Mouse (Mus musculus) gastrocnemius, postnatal 36 days (tissue): ENCODE data around the gene Hpse2. TPM values are rescaled to one million over a fixed set of nuclear protein-coding genes. Genes with fewer than 3 reads are reported as not detected.

Experiments
- DNase-seq, 2 experiments: peaks; one replicate each; pipeline ENCODE4 v3.0.0; 2022
- intact Hi-C: fragments of 180-260 bp; cut with DNase I; formaldehyde crosslinking; loops from one replicate; pipeline ENCODE4 v1.15.1; 2025
- total RNA-seq, 2 experiments: library from RNA; stranded (reverse); gene quantifications; 2 replicates each; pipeline ENCODE4 v1.2.3; 2021

The Hpse2 gene
- total RNA-seq, 2 experiments from 2014 or later: not detected

DNA sequence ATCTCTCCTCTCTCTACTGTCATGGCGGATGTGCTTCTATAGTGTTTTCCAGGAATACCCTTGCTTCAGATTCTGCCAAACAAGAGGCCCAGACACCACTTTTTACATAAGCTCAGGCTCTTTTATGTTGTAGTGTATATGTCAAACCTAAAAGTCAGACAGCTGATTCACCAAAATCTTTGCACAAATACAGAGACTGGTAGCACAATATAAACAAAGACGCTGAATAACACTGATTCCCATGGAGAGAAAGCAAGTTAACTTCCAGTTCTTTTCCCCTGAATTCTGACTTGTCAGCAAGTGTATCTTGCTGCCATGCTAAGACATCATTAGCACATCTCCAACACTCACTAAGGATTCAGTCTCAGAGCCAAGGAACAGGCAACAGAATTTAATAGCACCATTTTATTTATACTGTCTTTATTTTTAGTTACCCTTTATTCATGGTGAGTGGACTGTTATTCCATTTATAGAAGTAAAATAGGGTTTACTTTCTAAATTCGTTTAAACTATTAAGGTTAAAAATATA, 212.7 kb downstream of the Hpse2 start:
- no peak for DNase-seq
- intact Hi-C loops: no loop called here

DNA sequence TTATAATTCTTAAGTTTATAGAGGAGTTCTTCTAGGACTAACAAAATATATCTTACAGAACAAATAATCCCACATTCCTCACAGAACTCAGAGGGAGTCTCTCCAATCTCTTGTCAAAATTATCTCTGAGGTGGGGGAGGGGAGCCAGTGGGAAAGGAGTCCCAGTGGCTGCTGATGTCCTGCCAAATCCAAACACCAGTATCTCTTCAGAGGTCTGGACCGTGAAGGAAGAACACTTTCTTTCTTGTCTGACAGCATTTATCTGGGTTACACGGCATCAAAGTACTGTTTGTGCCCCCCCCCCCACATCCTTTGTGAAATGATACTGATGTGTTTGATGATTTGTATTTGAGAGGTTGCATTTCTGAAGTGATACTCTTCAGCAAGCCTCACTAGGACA, 213.3 kb downstream of the Hpse2 start:
- DNase-seq: no peak
- intact Hi-C loops: no loop called here

DNA sequence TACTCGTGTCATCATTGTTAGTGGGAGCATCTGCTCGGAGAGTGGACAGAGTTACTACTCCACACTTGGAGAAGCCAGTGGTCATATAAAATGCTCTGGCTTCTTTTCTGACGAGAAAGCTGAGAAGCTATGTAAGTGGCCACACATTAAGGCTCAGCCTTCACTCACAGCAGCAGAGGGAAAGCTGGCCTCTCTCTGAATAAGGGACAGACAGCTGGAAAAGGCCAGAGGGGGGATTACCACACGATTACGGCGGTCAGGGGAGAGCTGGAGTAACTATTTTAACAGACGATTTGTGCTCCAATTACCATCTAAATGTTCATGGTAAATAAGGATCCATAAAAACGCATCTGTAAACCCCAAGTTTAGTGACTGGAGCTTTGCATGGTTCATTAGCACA, 232.1 kb downstream of the Hpse2 start:
- no peak for DNase-seq
- intact Hi-C loops: no loop called here

DNA sequence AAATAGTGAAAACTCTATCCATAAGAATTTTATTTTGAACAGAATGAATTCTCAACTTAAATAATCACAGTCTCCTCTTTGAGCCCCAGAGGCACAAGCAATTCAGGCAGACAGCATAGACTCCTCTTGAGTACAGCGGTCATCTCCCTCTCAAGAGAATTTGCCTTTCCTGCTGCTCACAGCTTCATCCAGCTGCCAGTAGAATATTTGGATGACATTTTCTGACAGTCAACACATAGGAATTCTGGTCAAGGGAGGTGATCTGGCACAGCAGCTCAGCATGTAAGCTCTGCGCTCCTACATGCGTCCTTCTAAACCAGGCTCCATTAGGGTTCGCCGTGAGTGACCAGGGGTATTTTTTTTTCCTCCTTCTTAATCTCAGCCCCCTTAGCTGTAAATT, 232.6 kb downstream of the Hpse2 start:
- no peak for DNase-seq
- intact Hi-C loops: no loop called here

DNA sequence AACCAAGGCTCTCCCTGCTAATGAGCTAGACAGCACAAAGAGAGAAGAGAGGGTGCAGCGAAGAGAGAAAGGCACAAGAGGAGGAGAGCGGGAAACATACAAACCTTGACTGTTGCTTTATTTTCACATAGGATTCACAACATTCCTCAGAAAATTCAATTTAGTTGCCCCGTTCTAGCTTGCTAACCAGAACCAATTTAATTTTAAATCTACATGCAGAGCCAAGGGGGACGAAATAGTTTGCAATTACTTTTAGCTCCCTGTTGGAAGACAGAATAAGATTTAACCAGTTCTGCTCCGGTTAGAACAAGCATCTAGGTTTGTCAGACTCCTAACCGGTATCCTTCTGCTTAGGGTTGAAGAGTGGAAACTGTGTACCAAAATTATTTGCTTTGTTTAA, 240.3 kb downstream of the Hpse2 start:
- no peak for DNase-seq
- intact Hi-C loops: no loop called here

DNA sequence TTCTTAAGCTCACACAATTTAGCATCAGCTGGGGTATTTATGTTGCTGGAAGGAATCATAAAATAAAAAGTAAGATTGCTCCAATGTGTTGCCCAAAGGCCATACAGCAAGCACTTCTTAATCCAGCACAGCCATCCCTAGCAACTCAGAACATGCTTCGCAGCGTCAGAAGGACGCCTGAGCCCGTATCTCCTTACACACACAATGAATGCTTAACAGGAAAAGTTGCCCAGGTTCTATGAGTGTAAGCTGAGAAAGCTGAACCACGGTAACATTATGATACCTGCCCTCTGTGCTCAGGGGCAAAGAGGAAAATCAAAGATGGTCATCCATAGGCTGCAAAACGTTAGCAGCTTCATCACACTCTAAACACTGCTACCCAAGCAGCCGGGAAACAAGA, 241.3 kb downstream of the Hpse2 start:
- no peak for DNase-seq
- intact Hi-C loops: no loop called here

DNA sequence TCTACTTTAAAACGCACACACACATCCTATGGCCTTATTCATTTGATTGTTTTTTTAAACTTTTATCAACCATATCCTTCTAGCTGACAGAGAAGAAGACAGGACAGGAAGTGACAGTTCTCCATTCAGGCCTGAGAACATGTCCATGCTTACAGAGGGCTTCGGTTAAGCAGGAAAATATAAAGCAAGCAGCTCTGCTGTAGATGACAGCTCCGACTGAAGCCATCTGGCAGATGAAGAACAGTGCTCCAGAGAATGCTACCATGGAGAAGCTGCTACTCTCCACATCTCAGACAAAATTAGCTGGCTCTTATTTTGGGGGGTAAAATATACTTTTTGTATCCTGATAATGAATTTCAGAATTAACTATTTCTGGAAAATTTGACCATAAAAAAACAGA, 246.5 kb downstream of the Hpse2 start:
- DNase-seq: no peak
- intact Hi-C loops: no loop called here

DNA sequence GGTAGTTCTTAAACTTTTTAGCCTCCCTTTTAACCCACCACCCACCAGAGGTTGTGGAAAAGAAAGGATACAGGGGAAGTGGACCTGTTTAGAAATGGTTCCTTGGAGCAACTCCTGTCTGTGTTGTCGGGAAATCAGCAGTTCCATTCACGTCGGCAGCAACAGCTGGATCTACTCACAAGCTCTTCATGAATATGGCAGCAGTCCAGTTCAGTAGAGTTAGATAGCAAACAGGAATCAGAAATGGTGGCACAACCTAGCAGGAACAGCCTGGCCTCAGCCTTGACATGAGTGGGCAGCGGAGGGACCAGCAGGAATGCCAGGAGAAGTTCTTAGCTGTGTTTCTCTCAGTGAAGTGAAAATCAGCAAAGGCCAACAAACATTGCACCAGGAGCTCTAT, 278.4 kb downstream of the Hpse2 start:
- intact Hi-C loops: no loop called here
- no peak for DNase-seq

DNA sequence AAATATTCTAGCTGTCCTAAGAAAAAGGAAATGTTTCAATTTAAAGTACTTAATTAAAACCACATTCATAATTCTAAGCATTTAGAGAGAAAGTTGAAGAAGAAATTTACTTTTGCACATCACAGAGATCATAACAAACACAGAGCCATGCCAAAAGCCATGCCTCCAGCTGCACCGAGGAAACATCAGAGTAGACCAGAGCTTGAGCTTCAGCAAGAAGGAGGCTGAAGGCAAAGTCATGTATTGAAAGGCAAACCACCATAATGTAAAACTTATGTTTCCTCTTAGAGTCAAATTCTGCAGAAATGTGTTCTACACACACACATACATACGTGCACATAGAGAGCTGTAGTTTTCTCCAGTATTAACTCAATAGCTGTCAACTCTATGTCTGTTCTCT, 291.2 kb downstream of the Hpse2 start:
- intact Hi-C loops: no loop called here

DNA sequence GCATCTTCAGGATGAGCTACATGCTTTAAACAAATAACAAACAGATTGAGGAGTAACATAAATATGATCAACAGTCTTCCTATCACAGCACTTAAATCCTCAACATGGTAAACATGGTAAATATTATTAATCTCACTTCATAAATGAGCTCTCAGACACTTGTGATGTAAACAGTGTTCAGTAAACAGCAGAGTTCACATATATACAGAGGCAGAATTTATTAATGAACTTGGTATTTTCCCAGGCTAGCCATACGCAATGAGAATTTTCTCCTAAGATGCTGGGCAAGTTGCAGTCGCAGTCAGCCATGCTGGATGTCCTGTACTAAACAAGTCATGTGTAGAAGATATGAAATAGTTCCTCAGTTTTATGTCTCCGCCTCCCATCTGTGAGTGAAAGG, 300.9 kb downstream of the Hpse2 start:
- no peak for DNase-seq
- intact Hi-C loops: no loop called here

More for the DNA sequence above, 291.2 kb downstream of the Hpse2 start:
- no peak for DNase-seq

DNA sequence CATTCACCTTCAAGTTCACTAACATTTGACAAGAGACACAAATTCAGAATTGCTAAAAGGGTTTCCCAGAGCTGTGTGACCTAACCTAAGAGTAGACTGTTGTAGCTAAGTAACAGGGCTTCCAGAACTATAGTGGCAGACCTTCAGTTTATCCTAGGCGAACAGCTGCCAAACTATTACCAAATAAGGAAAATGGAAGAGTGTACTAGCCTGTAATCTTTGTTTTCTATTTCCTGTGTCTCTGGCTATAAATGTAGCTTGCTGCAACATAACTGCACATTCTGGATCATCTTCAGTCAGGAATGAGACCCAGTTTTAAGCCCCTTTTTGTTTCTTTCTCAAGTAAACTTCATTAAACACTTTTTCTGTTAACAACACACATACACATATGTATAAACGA, 324.0 kb downstream of the Hpse2 start:
- DNase-seq: no peak
- intact Hi-C loops: no loop called here

DNA sequence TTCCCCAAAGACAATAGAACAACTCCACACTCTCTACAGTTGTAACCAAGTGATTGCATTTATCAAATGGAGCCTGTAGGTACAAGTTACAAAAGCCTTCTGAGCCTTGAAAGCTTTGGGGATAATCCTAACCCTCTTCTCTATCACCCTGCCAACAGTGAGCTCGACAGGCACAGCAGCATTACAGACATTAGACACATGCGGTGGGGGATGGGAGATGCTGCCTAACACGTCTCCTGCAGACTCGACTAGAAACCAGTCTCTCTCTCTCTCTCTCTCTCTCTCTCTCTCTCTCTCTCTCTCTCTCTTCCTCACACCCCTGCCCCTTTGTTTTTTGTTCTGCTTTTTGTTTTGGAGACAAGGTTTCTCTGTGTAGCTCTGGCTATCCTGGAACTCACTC, 343.6 kb downstream of the Hpse2 start:
- intact Hi-C loops: no loop called here
- no peak for DNase-seq

DNA sequence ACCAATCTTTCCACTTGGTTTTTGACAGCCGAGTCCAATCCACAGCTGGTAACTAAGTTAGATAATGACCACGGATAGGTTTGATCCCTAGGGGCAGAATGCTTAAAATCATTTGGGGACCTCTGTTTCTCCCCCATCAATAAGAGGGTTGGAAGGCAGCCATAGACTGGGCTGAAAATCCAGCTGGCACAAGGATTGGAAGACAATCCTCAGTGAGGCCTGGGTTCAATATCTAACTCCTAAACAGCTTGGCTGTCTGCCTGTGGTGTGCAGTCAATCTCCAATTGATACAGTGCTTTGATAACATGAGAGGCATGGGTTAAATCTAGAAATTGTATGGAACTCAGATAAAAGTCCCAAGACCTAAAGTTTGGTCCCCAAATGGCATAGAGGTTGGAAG, 345.4 kb downstream of the Hpse2 start:
- intact Hi-C loops: no loop called here
- DNase-seq: no peak

DNA sequence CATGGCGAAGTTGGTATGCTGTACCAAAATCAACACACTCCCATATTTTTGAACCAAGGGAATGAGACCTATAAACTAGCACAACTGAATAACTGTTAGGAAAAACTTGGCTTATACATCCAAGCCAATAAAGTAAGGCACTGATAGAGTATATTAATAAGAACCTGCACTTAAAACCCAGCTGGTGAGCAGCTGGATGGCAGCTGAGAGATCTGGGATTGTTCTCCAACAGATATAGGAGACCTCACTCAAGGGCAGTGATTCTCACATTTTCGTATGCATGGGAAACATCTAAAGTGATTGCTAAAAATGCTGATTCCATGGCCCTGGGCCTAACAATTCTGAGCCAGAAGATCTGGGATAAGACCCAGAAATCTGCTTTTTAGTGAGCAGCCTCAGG, 345.9 kb downstream of the Hpse2 start:
- DNase-seq: no peak
- intact Hi-C loops: no loop called here

DNA sequence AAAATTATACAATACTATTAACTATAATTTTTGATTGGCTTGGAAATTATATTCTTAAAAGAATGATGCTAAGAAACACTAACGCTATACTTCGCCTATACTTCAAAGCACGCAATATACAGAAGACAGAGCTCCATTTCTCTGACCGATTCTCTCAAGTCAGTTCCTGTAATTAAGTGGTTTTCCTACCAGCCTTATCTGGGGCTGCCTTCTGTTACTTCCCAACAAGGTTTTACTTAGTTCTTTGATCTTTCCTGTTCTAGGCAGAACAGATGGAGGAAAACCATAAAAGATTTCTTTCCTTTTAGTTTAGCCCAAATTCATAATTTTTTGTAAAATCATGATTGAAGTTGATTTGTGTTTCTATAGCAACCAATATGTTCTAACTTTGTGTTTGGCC, 351.8 kb downstream of the Hpse2 start:
- no peak for DNase-seq
- intact Hi-C loops: no loop called here

DNA sequence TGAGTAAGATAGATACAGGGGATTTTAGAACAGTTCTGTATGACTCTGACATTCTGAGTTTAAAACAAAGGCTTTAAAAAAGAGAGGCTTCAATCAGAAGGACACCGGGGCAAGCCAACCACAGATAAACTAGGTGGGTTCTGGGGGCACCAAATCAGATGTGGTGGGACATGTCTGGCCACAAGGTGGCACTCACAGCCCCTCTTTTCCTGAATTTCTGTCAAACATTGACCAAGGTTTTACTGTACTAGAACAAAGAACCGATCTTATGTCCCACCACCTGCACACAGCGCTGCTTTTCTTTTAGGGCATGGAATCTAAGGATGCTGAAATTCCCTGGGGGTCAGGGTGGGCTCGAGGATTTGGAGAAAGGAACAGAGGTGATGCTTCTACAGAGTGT, 360.9 kb downstream of the Hpse2 start:
- peak in 1 of 2 experiments; percentile 15 for DNase-seq
- intact Hi-C loops: loop anchor here (5.0 kb wide), 1 partner anchor 370 kb away; no protein-coding TSS in a partner anchor

DNA sequence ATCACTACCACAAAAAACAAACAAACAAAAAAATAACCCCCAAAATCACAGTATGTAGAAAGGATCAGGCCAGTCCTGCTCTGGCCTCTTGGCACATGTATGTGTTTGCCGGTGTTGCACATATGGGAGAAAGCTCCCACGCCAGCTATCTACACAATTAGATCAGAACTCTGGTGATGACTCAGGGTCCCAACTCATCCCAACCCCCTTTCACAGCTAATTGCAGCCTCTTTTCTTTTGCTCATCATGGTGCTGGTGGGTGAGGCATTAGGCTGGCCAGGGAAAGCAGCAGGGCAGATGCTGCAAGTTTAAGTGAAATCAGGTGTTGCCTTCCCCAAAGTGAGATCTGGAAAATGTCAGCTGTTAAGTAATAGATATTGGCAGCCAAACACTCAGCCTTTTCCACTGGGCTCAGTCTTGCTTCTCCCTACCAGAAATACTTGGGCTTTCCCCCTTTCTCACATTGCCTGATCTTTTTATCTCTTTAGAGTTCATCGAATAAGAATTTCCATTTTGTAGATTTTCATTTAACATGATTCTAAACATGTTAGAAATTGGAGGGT, 365.5 kb downstream of the Hpse2 start:
- intact Hi-C loops: no loop called here
- DNase-seq: no peak

DNA sequence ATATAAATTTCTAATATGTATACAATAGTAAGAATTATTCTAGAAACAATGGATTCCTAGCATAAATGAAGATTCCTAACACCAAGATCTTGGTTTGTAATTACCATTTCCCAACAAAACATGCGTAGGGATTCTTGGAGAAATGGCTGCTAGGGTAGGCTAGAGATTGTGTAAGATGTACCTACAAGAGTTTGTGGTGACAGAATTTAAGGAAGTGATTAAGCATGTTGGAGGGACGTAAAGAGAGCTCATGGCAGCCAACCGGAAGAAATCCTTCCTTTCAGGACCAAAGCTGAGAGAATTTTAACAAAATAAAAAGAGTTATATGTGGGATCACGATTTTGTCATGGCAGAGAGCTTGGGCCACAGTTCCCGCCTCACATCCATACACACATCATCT, 369.4 kb downstream of the Hpse2 start:
- intact Hi-C loops: no loop called here
- no peak for DNase-seq

DNA sequence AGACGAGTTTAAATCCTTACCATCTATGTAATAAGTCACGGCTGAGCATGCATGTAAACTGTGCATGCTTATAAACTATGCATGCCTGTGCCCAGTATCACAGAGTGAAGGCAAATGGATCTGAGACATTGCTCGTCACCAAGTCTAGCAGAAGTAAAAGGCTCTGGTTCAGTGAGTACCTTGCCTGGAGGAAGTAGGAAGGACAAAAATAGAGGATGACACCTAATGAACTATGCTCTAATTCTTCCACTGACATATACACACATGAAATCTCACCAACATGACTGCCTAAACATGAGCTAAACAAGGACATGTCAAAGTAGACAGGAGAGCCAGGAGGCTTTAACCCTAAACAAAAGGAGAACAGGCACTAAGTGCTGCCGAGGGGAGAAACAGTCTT, 391.7 kb downstream of the Hpse2 start:
- intact Hi-C loops: no loop called here
- no peak for DNase-seq

DNA sequence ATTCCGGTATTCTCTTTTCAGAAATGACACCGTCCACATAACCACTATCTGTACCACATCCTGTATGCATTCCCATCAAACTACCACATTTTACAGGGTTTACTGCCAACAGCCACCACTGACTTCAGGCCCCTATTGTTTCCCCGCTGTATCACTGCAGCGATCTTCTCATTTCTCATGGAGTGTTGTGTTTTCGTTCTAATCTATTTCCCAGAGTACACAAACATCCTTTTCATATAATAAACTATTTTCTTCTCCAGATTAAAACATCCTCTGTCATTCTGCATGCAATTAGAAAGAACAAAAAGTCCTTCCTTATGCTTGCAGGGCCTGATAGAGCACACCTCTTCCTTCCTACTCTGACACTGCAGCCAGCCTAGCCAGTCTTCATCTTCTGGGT, 399.3 kb downstream of the Hpse2 start:
- intact Hi-C loops: no loop called here
- DNase-seq: no peak

DNA sequence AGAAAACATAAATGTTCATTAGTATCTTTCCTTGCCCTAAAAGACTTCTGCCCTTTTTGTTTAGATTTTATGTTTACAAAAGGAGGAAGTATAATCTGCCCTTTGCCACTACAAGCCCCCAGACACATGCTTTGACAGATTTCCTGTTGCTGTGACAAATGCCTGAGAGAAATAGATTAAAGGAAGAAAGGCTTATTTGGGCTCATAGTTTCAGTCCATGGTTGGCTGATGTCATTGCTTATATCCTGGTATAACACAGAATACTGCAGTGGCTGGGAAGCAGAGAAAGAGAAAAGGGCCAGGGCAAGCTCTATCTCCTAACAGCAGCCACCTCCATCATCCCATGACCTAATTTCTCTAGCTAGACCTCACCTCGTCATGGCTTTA, 401.8 kb downstream of the Hpse2 start:
- DNase-seq: no peak
- intact Hi-C loops: no loop called here

DNA sequence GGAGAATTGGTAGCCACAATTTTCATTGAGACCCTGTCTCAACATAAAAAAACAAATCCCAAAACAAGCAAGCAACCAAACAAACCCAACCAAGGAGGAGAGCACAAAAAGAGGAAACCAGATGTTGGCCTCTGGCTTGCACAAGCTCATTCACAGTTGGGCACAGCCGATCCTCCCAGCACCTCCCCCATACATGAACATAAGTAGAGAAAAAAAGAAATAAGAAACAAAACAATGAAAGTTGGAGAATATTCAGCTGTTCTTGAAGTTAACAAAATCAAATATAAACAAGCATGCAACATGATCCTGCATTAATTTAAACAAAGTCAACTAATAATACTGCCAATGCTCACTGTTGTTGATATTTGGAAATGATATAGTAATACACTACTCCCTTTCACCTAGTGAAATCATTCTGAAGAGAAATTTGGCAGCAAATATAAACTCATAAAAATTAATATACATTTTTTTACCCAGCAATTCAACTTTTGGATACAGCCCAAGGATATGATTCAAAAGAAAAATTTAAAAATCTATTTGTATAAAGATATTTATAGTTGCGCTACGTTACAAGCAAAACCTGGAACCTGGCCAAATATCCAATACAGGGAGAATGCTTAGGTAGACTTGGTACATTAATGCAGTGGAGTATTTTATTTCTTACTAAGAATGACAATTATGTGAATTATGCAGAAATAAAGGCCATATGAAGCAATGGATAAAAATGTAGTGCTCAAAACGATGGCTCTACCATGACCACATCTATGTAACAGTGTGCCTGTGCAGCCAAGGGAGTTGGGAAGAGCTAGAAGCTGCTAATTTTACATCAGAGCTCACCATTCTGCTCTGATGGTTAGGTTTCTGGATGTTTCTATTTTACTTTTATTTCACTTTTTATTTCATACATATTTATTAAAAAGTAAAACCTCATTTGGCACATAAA, 402.5 kb downstream of the Hpse2 start:
- intact Hi-C loops: no loop called here
- DNase-seq: no peak
